Mouse (Mus musculus): ENCODE data around the gene Rab20.

- no peak for TF ChIP-seq MAFK (IDR thresholded peaks at IDR 0.05; ENCODE audit: insufficient read depth, low read depth, low read length)
- no peak for TF ChIP-seq HCFC1 (IDR thresholded peaks at IDR 0.05; ENCODE audit: borderline replicate concordance, insufficient read depth, low read length)
- TF ChIP-seq ZC3H11A (IDR thresholded peaks at IDR 0.05; ENCODE audit: borderline replicate concordance, low read depth, low read length) = no peak
- no peak for TF ChIP-seq ZNF384 (IDR thresholded peaks at IDR 0.05; ENCODE audit: low read depth, low read length)
- no peak for TF ChIP-seq CHD2 (IDR thresholded peaks at IDR 0.05; ENCODE audit: low read depth, low read length)
These were observed 44.8 kb upstream of the Rab20 start for GRCm38 (mm10) chr8:11523331-11523730.

Measured in ES-E14 (cell line).